Comparison of ENCODE assay signal across 15 mouse cellular contexts in genomic region chr11:119442199-119442598, GRCm38 (mm10). TPM values are rescaled to one million over a fixed set of nuclear protein-coding genes. Genes with fewer than 3 reads are reported as not detected.
DNase-seq lines count a peak whose midpoint lies in the region; ATAC-seq and TF ChIP-seq lines count a peak whose summit lies in the region.
"Had no signal": no experiment of that assay in that cellular context is flagged by ENCODE, and none has a peak within 500 bp of the region (broad histone marks: within the 10 kb centered on the region; RNA-seq: fewer than 3 reads in every experiment).

No protein-coding gene starts in this region.

- no peak for DNase-seq in heart, postnatal 0 days (ENCODE audit: low spot score)
- DNase-seq in heart, postnatal 4 days, result no peak
- no peak for DNase-seq in spleen, adult 2 months (ENCODE audit: low read depth in 1 of 2, low spot score in 2 of 2)
- no peak for DNase-seq in spleen, postnatal 36 days (ENCODE audit: low spot score in 2 of 2)
- DNase-seq: adrenal gland, postnatal 25 days; cerebellum, adult 8-10 months; heart, adult 11 months; heart, postnatal 36 days; kidney, adult 11 months had no signal

- peaks cover 100% of the 10 kb centered on the region for H3K36me3 ChIP-seq in heart, postnatal 0 days (replicated peaks; ENCODE audit: control insufficient read depth, insufficient read depth, low read length)
- H3K36me3 ChIP-seq in spleen, adult 2 months (ENCODE audit: control insufficient read depth, insufficient read depth, low read length), result peaks cover 73% of the 10 kb centered on the region
- no peaks in the 10 kb centered on the region for H3K36me3 ChIP-seq in hindbrain, embryonic 13.5 days

- no peaks in the 10 kb centered on the region for H3K9me3 ChIP-seq in heart, postnatal 0 days (replicated peaks; ENCODE audit: control insufficient read depth, low read length)
- no peaks in the 10 kb centered on the region for H3K9me3 ChIP-seq in hindbrain, embryonic 13.5 days
- H3K9me3 ChIP-seq: limb, embryonic 13.5 days; megakaryocyte, embryonic 14.5 days had no signal

- H3K27me3 ChIP-seq in heart, postnatal 0 days (ENCODE audit: control insufficient read depth, insufficient read depth, low read length), result no peaks in the 10 kb centered on the region
- H3K27me3 ChIP-seq in spleen, adult 2 months (ENCODE audit: control insufficient read depth, insufficient read depth, low read length), result no peaks in the 10 kb centered on the region
- H3K27me3 ChIP-seq in hindbrain, embryonic 13.5 days, result no peaks in the 10 kb centered on the region
- H3K27me3 ChIP-seq: limb, embryonic 13.5 days had no signal

- no peaks in the 10 kb centered on the region for H3K4me1 ChIP-seq in heart, postnatal 0 days (ENCODE audit: control insufficient read depth, insufficient read depth)
- H3K4me1 ChIP-seq in spleen, adult 2 months (ENCODE audit: control insufficient read depth, insufficient read depth, insufficient read length), result no peaks in the 10 kb centered on the region
- H3K4me1 ChIP-seq in bone marrow, adult 2 months (ENCODE audit: control insufficient read depth, insufficient read depth, low read length), result peaks cover 3% of the 10 kb centered on the region; the same call in 1 of the 2 replicates
- H3K4me1 ChIP-seq in hindbrain, embryonic 13.5 days (replicated peaks), result no peaks in the 10 kb centered on the region
- H3K4me1 ChIP-seq: limb, embryonic 13.5 days; megakaryocyte, embryonic 14.5 days had no signal

- no peak overlapping the region for H3K9ac ChIP-seq in heart, postnatal 0 days (replicated peaks; ENCODE audit: low read depth, low read length)
- no peak overlapping the region for H3K9ac ChIP-seq in hindbrain, embryonic 13.5 days
- H3K9ac ChIP-seq: limb, embryonic 13.5 days had no signal

- TF ChIP-seq EP300 in heart, postnatal 0 days (IDR thresholded peaks at IDR 0.05; ENCODE audit: low read depth), result no peak

- H3K4me2 ChIP-seq in heart, postnatal 0 days (ENCODE audit: low read depth, low read length), result no peak overlapping the region
- H3K4me2 ChIP-seq in hindbrain, embryonic 13.5 days, result no peak overlapping the region
- H3K4me2 ChIP-seq: limb, embryonic 13.5 days had no signal

- TF ChIP-seq POLR2A in spleen, adult 2 months (IDR thresholded peaks at IDR 0.05; ENCODE audit: low read depth, low read length), result no peak
- no peak for TF ChIP-seq POLR2A in bone marrow, adult 2 months (IDR thresholded peaks at IDR 0.05; ENCODE audit: borderline replicate concordance, control insufficient read depth, low read depth, low read length)

- H3K4me3 ChIP-seq in heart, postnatal 0 days (ENCODE audit: low read depth, low read length), result no peak overlapping the region
- H3K4me3 ChIP-seq in spleen, adult 2 months (ENCODE audit: extremely low read depth, insufficient read depth, insufficient read length), result no peak overlapping the region
- no peak overlapping the region for H3K4me3 ChIP-seq in bone marrow, adult 2 months (replicated peaks; ENCODE audit: control insufficient read depth, low read depth, low read length)
- H3K4me3 ChIP-seq in hindbrain, embryonic 13.5 days, result no peak overlapping the region
- H3K4me3 ChIP-seq: limb, embryonic 13.5 days; megakaryocyte, embryonic 14.5 days had no signal

- 88% methylated on average over 8 of the region's 8 CpGs for WGBS in heart, postnatal 0 days
- 92% methylated on average over 8 of the region's 8 CpGs for WGBS in spleen, adult 2 months
- 87% methylated on average over 8 of the region's 8 CpGs for WGBS in bone marrow, adult 2 months
- 95% methylated on average over 8 of the region's 8 CpGs for WGBS in hindbrain, embryonic 13.5 days

- peak; percentile 21 for TF ChIP-seq CTCF in heart, postnatal 0 days (IDR thresholded peaks at IDR 0.05; ENCODE audit: low read depth)
- TF ChIP-seq CTCF in spleen, adult 2 months (IDR thresholded peaks at IDR 0.05; ENCODE audit: extremely low read depth, insufficient read depth, insufficient read length, insufficient replicate concordance), result peak; percentile 10; the same call in 1 of the 2 replicates
- peak; percentile 39; the same call in 1 of the 2 replicates for TF ChIP-seq CTCF in bone marrow, adult 2 months (IDR thresholded peaks at IDR 0.05; ENCODE audit: control insufficient read depth, insufficient read depth, low read length)

- H3K27ac ChIP-seq in heart, postnatal 0 days (ENCODE audit: low read depth), result no peak overlapping the region
- H3K27ac ChIP-seq in spleen, adult 2 months (ENCODE audit: insufficient read depth, low read length), result no peak overlapping the region
- H3K27ac ChIP-seq in bone marrow, adult 2 months (ENCODE audit: control insufficient read depth, insufficient read depth, low read depth, low read length, poor library complexity), result no peak overlapping the region
- no peak overlapping the region for H3K27ac ChIP-seq in hindbrain, embryonic 13.5 days
- H3K27ac ChIP-seq: limb, embryonic 13.5 days had no signal

- no peak for ATAC-seq in heart, postnatal 0 days (ENCODE audit: insufficient read depth, low read depth)
- ATAC-seq in megakaryocyte, adult 5-6 weeks (ENCODE audit: poor library complexity, severe bottlenecking), result no peak
- no peak for ATAC-seq in hindbrain, embryonic 13.5 days (ENCODE audit: low FRiP score)
- ATAC-seq: forebrain, embryonic 16.5 days had no signal

RNA-seq across cellular contexts. Expression of gene Endov, which starts 48.9 kb away (rescaled TPM):
- total RNA-seq in heart, postnatal 0 days (2014; rRNA removed; ENCODE audit: low replicate concordance), result 10.2 and 15.0 TPM in 2 replicates
- 6.4 and 7.4 TPM in 2 replicates for polyA plus RNA-seq in heart, postnatal 0 days (2015; fragmentation: Nextera tagmentation; extraction: Ambion mirVana)
- total RNA-seq in heart, postnatal 4 days (2021), result 10 to 100 TPM; 15.7 to 17.4 TPM
- polyA plus RNA-seq in spleen, adult 2 months (2012; rRNA removed), result 15.7 and 20.6 TPM in 2 replicates
- 6.3 and 23.5 TPM in 2 replicates for polyA plus RNA-seq in bone marrow, adult 2 months (2011; ENCODE audit: insufficient read depth, insufficient read length, low replicate concordance, missing spikeins)
- total RNA-seq in megakaryocyte, adult 5-6 weeks (2015), result 4.5 and 4.7 TPM in 2 replicates
- total RNA-seq in megakaryocyte, adult 5-6 weeks (2017), result 5.3 and 5.6 TPM in 2 replicates
- 15.5 and 20.9 TPM in 2 replicates for polyA plus RNA-seq in hindbrain, embryonic 13.5 days (2015; fragmentation: Nextera tagmentation; extraction: Ambion mirVana)

RNA-seq across cellular contexts. Expression of gene Rnf213, which starts 49.3 kb away (rescaled TPM):
- 36.7 and 45.4 TPM in 2 replicates for total RNA-seq in heart, postnatal 0 days (2014; rRNA removed; ENCODE audit: low replicate concordance)
- polyA plus RNA-seq in heart, postnatal 0 days (2015; fragmentation: Nextera tagmentation; extraction: Ambion mirVana), result 3.4 and 4.5 TPM in 2 replicates
- total RNA-seq in heart, postnatal 4 days (2021), result 10 to 100 TPM; 17.2 to 19.7 TPM
- 27.4 and 29.1 TPM in 2 replicates for polyA plus RNA-seq in spleen, adult 2 months (2012; rRNA removed)
- 18.8 and 27.7 TPM in 2 replicates for polyA plus RNA-seq in bone marrow, adult 2 months (2011; ENCODE audit: insufficient read depth, insufficient read length, low replicate concordance, missing spikeins)
- 108 and 121 TPM in 2 replicates for total RNA-seq in megakaryocyte, adult 5-6 weeks (2015)
- 70.7 and 84.8 TPM in 2 replicates for total RNA-seq in megakaryocyte, adult 5-6 weeks (2017)
- 0.70 and 0.94 TPM in 2 replicates for polyA plus RNA-seq in hindbrain, embryonic 13.5 days (2015; fragmentation: Nextera tagmentation; extraction: Ambion mirVana)
